Mouse (Mus musculus): ENCODE data around the gene Utp6.

Gene Utp6

DNA sequence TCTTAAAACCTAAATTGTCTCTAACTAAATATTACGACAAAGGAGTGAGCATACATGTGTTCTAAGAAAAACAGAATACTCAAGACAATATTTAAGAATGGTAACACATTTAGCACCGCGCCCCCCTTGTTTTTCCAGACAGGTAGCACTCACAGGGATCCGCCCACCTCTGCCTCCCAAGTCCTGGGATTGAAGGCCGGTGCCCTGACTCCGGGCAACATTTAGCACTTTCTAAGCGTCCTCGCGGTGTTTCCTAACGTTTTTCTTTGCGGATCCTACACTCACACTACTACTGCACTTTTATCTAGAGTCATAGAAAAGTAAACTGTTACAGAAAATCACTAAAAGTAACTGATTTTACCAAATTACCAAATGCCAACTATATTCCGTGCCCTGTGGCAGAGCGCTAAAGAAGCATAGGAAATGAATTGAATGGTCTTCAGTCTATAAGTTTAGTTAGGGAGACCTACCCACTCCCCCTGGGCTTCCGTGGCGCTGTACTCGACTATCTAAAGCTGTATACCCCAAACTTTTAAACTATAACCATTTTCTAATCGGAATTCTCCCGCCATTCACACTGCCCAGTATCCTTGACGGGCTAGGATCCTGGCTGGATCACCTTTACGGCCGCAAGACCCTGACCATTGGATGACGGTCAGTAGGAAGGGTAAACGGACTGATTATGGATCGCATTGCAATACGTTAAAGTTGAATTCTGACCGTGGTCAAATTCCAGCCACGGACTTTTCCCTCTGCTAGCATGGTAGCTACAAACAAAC is 655 bp downstream of the Utp6 start:
- peak; percentile 7 to 13 for DNase-seq

GRCm38 (mm10) chr11:79947265-79947664 is 14.9 kb downstream of the Utp6 start:
- no peak for DNase-seq

DNA sequence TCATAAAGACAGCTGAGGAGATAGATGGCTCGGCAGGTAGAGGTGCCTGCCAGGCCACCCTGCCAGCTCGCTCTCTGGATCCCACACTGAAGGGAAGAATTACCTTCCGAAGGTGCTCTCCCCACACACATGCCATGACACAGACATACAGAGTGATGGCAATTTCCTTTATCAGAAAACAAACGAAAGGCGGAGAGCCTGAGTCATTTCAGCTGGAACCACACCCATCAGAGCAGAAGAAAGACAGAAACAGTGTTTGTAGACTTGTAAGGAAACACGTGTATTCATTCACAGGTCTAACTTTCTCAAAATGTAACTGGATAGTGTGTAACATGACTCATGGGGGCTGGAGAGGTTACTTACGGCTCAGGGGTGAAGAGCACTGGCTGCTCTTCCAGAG is 18.6 kb downstream of the Utp6 start:
- no peak for DNase-seq

DNA sequence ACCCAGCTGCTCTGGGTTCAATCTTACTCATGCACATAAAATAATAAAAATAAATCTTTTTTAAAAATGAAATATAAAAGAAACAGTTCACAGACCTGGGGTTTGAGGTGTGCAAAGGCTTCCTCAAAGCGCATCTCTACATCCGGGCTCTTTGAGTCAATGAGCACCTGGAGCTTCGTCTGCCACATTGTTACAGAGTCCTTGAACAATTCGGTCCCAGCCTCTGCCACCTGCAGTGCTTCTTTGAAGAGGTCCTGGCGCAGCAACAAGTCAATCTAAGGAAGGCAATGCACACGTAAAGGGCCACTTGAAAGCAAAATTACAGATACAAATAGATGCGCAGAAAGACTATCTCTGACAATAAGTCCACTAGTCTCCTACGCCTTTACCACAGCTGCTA is 19.1 kb downstream of the Utp6 start:
- no peak for DNase-seq

DNA sequence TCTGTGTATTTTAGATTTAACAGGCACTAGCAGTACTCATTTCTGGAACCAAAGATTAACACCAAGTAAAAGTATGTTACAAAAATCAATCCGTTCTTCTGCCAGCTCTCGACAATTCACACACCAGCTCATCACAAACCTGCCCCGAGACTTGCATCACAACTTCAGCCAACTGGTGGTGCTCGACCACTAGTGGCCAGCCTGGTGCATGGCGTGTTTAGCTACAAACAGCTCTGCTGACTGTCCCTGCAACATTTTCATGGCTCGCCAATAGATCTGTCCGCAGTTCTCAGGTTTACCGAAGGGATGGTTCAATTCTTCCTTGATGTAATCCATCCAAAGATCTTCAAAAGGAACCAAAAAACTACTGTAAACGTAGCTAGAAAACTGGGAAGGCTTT is 26.4 kb downstream of the Utp6 start:
- no peak for DNase-seq

DNA sequence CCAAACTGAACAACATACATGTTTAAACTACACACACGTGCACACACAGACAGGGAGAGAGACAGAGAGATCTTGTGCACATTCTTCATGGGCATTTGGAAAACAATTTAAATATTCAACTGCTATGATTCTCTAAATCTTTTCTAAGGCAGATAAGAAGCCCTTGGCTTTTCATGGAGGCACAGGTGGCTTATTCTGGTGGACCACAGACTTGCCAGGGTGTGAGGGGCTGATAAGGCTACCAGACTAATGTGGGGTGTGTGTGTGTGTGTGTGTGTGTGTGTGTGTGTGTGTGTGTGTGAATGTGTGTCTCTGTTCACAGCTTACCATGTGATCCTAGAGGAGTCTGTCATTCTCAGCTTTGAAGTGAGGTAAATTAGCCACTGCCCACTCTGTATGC is 39.4 kb downstream of the Utp6 start:
- no peak for DNase-seq

GRCm38 (mm10) chr11:79922157-79922556 is 40.0 kb downstream of the Utp6 start:
- no peak for DNase-seq

- peak in 1 of 2 experiments; percentile 25 for DNase-seq
These were observed 41.6 kb downstream of the Utp6 start for GRCm38 (mm10) chr11:79920505-79921025.

- peak; percentile 93 for DNase-seq
These were observed 42.3 kb downstream of the Utp6 start for GRCm38 (mm10) chr11:79919685-79920504.

GRCm38 (mm10) chr11:79915696-79916349 is 46.4 kb downstream of the Utp6 start:
- peak; percentile 60 to 69 for DNase-seq

DNA sequence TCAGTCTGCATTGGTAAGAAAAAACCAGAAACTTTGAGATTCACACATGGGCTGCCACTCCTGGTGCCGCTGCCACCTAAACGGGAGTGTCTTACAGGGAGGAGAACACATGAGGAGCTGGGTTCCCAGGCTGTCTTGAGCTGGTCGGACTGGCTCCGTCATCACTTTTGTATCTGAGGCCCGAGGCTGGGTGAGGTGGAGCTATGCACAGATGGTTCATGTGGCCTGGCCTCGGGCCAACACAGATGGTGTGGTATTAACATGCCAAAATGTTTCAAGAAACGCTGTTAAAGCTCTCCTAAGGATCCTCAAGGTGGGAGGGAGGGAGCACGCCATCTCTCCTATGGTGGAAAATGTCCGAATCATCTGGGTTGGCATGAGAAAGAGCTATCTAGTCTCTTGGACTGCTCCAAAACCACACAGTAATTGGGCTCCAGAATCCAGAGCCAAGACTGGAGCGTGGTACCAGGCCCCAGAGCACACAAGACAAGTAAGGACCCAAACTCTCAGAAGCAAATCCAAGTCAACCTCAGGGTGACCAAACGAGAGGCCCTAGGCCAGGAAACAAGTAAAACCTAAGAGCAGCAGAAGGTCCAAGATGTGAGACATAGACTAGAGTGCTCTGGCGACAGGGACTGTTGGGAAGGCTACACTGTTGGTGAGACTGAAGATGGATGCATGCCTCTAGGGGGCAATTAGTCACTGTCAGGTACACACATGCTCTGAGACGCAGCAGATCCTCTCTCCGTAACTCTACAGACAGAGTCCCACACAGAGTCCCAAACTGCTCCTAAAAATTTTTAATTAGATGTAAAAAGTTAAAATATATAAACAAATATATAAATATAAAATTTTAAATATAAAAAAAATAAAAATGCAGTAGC is 53.3 kb downstream of the Utp6 start:
- peak; percentile 98 to 99 for DNase-seq

GRCm38 (mm10) chr11:79906920-79907319 is 55.3 kb downstream of the Utp6 start:
- no peak for DNase-seq

DNA sequence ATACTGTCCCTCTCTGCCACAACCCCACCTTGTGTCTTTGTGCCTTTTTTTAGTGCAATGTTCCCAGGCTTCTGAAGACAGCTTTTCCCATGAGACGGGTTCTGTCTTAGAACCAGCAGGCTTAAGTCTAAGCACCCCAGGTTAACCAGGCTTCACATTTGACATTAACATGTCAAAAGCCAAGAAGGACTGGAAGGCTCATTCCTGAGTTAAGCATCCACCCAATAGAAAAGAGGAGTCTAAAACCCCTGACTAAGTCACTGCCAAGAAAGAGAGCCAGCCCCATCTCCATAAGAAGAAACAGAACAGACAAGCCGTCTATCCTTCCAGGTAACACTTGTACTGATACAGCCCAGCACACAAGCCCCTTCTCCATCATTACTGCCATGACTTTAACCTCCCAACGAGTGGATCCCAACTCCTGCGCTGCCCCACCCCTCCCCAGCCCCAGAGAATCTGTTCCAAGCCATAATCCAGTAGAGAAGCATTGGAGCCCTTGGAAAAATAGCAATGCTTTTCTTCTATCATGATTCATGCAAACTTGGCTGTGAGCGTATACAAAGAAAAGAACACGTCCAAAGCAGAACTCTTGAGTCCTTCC is 59.2 kb downstream of the Utp6 start:
- no peak for DNase-seq

- DNase-seq: no peak
These were observed 61.0 kb downstream of the Utp6 start for GRCm38 (mm10) chr11:79901146-79901545.

DNA sequence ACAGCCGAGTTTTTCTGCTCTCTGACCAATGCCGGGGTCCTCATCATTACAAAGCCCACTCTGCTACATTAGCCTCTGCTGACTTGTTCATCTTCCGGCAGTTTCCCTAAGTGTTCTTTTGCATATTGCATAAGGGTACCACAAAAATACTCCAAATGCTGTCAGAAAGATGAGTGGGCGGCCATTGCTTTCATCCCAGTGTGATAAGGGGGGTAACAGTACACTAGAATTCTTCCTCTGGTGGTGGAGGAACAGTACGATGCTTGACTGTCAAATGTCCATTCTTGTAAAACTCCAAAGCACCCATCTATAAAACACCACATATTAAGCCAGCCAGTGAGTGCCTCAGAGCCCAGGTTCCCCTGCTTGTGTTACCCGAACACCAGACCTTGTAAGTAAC is 69.9 kb downstream of the Utp6 start:
- no peak for DNase-seq

DNA sequence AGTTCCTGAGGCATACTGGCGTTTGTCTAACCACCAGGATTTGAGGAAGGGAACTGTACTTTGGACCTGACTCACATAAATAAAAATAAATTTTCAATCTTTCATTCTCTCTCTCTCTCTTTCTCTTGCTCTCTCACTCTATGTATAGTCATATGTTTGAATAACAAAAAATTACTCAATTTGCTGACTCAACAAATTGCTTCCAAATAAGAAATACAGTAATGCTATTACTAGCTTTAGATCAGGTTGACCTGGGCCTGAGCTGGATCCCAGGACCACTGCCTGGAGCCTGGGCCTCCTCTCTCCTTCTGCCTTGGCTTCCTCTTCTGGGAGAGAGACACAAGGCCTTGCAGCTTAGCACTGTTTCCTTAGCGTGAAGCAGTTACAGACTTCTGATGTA is 71.4 kb downstream of the Utp6 start:
- no peak for DNase-seq

DNA sequence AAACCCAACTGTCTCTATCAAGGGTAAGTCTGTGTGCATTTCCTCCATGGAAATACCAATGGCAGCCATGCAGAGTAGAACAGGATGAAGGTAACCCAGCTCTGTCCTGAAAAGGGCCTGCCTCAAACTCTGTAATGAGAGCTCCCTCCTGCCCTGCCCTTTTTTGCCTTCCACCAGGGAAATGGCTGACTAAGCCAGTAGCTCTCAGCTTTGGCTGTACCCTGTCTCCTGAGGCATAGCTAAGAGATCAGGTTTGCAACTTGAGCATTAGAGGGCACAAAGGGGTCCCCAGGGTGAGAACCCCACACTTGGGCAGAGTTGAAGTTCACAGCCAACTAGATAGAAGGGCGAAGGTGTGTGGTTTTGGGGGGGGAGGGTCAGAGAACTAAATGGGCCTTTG is 75.2 kb downstream of the Utp6 start:
- DNase-seq: no peak

DNA sequence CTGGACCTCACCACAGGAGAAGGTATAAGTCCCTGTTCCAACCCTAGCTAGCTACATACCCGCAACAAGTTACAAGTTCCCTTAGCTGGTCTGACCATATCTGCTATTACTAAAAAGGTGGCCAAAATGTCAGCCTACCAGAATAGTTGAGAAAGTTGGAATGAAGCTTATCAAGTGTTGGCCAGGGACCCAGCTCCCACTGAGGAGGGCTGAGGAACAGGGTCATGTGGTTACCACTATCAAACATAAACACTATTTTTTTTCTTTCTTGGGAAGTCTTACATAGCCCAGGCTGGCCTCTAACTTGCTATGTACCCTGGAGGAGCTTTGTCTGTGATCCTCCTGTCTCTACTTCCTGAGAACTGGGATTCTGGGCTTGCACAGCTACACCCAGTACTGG is 75.8 kb downstream of the Utp6 start:
- DNase-seq: no peak

- DNase-seq: no peak
These were observed 76.3 kb downstream of the Utp6 start for GRCm38 (mm10) chr11:79885713-79886393.

- no peak for DNase-seq
These were observed 77.4 kb downstream of the Utp6 start for GRCm38 (mm10) chr11:79884784-79885183.

Measured in cerebellum, postnatal 10 days (tissue).